Mouse (Mus musculus): Measurements from ENCODE around the gene Nrxn2.

Gene Nrxn2

DNA sequence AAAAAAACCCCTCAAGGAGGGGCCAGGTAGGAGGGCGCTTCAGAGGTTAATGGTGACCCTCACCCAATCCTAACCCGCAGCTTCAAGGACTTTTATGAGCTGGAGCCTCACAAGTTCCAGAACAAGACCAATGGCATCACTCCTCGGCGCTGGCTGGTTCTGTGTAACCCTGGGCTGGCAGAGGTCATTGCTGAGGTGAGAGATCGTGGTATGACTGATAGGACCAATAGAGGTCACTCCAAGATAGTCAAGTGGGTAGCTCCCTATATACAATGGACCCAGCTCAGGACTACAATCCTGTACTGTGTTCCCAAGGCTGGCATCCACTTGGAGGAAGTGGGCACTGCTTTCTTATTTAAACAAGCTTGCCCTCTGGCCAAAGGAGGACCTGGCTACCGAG lies 28.3 kb upstream of the Nrxn2 start:
- DNase-seq (ENCODE audit: extremely low read depth, insufficient read length, low spot score) = no peak

DNA sequence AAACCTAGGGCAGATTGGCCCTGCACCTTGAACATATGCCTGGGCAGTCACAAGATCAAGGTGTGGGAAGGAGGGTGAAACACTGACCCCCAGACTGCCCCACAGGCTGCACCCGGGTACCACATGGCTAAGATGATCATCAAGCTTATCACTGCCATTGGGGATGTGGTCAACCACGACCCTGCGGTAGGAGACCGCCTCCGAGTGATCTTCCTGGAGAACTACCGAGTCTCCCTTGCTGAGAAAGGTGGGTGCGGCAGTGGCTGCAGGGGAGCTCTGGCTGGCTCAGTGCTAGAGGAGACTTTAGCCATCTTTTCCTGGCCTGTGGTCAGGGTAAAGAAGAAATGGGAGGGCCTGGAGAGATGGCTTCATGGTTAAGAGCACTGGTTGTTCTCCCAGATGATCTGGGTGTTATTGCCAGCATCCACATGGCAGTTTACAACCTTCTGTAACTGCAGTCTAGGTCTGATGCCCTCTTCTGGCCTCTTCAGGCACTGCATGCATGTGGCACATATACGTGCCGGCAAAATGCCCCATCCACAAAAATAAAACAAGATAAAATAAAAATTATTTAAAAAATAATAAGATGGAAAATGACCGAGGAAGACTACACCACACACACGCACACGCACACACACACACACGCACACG lies 25.7 kb upstream of the Nrxn2 start:
- DNase-seq (ENCODE audit: extremely low read depth, insufficient read length, low spot score) = no peak

DNA sequence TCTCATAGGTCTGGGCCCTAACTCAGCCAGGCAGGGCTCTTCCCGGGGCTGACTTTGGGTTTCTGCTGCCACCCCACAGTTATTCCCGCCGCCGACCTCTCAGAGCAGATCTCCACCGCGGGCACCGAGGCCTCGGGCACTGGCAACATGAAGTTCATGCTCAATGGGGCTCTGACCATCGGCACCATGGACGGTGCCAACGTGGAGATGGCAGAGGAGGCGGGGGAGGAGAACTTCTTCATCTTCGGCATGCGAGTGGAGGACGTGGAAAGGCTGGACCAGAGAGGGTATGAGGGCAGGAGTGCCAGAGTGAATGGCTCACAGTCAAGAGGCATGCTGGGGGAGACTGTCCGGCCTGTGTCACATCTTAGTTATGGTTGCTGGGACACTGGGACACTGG lies 24.9 kb upstream of the Nrxn2 start:
- DNase-seq (ENCODE audit: extremely low read depth, insufficient read length, low spot score) = no peak

DNA sequence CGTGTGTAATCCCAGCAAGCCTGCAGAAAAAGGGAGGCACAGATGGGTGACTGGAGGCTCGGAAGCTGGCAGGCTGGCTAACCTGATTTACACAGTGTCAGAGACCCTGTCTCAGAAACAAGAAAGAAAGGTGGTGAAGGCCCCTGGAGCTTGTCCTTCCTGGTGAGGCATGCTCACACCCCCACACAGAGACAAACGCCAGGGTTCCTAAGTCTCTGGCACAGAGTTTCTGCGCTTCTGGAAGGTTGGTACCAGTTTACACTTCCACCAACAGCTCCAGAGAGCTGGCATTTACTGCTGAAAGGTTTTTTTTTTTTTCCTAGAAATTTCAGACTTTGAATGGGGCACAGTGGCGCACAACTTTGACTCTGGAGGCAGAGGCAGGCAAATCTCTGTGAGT lies 22.3 kb upstream of the Nrxn2 start:
- DNase-seq (ENCODE audit: extremely low read depth, insufficient read length, low spot score) = no peak

DNA sequence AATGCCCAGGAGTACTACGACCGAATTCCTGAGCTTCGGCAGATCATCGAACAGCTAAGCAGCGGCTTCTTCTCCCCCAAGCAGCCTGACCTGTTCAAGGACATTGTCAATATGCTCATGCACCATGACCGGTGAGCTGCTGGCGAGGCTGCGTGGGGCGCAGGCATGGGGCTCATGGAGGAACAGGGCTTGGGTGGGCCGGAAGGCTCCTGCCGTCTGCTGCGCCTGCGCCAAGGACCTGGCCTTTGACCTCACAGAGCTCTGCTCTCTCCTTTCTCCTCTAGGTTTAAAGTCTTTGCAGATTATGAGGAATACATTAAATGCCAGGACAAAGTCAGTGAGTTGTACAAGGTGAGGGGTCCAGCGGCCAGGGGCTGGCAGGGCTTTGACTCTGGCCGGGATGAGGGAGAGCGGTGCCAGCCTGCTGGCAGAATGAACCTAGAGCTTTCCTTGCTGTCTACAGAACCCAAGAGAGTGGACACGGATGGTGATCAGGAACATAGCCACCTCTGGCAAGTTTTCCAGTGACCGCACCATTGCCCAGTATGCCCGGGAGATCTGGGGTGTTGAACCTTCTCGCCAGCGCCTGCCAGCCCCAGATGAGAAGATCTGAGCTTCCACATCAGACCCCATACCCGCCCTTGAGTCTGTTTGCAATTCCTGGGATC lies 20.8 kb upstream of the Nrxn2 start:
- DNase-seq (ENCODE audit: extremely low read depth, insufficient read length, low spot score) = no peak

DNA sequence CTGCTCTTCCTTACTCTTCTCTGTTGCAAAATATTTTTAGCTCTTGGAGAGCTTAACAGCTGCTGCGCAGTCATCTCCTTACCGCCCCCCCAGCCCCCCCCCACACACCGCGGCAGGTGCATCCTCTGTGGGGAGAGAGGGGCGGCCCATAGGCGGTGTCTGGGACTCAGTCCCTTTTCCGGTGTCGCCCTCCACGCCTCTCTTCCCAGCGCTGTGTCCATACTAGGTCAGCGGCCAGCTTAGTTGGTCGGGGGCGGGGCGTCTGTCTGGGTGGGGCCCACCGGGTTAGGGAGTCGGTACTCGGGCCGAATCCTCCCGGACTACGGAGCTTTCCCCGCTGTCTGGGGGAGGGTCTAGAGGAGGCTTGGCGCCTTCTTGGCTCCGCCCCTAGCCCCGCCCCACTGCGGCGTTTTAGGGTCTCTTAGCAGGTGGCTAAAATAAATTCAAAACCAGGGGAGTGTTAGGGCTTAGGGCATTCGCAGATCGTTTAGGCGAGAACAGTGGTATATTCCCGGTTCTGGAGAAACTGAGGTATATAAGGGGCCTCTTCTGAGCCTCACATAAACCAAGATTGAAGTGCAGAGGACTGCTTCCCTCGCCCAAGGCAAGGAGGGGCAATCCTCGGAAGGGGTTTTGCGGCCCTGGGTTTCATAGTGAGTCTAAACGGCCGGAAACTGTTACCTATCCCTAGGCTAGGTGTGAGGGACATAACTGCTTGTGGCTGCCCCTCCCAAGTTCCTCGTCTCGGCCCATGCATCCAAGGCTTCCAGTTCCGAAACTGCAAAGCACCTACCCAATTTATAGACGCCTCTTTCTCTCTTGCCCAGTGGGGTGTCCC lies 19.9 kb upstream of the Nrxn2 start:
- DNase-seq (ENCODE audit: extremely low read depth, insufficient read length, low spot score) = no peak

DNA sequence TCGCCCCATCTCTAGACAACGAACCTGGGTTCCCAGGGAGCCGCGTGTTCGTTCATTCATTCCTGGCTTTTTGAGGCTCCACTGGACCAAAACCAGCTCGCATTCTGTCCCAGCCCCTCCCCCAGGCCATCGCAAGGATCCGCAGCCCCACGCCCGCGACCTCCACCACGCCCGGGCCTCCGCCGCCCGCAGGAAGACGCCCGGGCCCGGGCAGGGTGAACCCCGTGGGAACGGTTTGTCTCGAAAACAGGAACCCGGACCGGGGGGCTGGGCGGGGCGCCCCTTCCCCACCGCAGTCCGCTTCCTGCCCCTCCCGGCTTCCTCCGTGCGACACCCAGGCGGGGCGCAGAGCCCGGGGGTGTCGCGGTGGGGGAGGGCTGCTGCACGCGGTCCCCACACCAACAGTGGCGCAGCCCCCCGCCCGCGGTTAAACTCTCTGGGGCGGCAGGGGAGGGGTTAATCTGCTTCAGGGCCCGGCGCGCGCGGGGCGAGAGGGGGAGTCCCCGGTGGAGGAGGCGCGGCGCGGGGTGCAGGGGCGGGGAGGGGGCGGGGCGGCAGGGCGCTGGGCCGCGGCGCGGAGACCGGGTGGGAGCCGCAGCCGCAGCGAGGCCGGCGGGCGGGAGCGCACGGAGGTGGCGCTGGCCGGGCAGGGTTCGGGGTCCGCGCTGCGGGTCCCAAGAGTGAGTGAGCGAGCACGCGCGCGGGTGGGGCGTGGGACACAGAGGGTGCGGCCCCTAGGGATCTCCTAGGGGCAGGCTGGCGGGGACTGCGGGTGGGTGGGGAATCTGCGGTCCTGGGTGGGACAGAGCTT lies 19.0 kb upstream of the Nrxn2 start, which contains the start of gene Rasgrp2:
Gene Rasgrp2 (plus strand): TSS at position 56 of the 811 bp plus-strand sequence.
- no peak for DNase-seq (ENCODE audit: extremely low read depth, insufficient read length, low spot score)

DNA sequence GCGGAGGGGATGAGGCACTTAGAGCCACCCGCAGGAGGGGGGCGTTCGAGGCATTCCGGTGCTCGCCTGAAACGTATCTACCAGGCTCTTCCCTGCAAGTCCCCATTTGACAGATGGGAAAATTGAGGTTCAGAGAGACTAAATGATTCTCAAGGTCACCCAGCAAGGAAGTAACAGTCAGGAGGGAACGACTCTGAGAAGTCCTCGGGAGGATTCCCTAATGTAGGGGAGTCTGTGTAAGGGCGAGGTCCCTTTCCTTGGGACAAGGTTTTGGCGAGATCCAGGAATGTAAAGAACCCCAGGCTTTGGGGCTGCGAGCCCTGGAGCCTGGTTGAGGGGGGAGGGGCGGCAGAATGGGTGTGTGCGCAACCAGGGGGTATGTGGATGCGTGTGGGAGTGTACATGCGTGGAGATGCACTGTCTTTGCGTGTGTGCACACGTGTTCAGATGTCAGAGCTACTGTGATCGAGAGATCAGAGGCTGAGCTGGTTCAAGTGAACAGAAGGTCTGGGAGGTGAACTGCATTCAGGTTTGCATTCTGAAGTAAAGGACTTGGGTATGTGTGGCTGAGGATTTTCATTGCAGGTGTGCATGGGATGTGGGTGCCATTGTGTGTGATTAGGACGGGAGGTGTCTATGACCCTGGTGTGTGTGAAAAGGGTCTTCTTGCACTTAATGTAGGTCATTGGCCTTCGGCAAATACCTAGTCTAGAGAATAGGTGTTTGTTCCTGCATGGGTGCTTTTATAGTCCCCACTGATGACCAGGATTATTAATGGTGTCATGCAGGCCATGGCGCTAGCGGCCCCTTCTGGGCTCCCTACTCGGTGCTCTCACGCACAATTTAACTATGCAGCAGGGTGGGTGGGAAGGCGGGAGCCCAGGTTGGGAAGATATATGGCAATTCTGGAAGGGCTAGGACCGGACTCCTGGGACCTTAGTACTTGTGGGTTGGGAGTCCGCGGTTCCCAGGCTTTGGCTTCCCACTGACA lies 18.1 kb upstream of the Nrxn2 start:
- no peak for DNase-seq (ENCODE audit: extremely low read depth, insufficient read length, low spot score)

DNA sequence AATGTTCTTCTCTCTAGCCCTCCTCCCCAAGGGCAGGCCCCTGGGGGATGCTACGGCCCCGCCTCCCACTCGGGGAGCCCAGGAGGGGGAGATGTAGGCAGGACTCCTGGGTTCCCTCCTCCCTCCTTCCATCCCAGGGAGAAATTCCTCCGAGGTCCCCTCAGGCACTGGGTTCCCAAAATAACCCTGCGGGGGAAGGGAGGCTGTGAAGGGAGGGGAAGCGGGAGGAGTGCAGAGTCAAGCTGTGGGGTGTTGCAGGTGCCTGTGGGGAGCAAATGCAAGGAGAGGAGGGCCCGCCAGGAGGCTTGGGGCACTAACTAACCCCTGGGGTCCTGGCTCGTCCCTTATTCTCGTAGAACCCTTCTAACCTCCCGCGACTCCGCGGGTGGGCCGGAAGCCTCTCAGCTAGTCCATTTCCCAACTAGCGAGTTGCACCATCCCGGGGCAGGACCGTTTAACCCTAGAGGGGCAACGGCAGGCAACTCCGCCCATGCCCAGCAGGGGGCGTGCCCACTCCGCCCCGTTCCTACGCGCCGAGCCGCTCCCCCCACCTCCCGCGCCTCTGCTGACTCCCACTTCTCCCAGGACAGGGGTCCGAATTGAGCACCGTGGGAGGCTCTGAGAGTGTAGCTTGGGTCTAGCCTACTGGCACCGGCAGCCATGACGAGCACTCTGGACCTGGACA lies 17.3 kb upstream of the Nrxn2 start:
- no peak for DNase-seq (ENCODE audit: extremely low read depth, insufficient read length, low spot score)

DNA sequence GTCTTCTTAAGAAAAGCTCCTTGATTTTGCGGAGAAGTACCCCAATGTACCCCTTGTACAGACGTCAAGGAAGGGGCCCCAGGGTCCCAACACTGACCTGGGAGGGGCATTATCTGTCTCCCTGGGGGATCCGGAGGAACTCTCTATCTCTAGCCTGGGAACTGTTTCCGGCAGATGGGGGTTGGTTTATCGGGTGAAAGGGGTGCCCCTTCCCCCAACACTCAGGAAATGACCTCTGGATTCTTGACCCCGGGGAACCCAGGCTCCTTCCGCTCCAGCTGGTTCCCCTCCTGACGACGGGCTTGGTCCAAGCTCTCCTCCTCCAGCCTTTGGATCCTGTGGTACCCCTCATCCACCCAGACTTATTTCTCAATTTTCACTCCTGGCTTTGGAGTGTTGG lies 16.6 kb upstream of the Nrxn2 start:
- DNase-seq (ENCODE audit: extremely low read depth, insufficient read length, low spot score) = no peak

DNA sequence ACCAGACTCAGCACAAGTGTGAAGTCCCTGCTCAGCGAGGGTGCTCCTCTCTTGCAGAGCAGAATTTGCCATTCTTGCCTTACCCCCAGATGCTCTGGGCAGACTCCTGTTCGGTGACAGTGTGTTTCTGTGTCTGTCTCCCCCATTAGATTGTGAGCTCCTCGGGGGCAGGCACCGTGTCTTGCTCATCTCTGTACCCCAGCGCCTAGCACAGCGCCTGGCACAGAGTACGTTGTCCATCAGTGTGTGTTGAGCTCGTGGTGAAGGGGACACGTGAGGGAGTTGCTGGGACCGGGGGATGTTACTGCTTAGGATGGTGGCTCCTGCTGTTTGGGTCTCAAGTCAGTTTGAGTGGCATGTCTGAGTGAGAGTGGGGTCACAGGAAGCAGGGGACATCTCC lies 14.7 kb upstream of the Nrxn2 start:
- no peak for DNase-seq (ENCODE audit: extremely low read depth, insufficient read length, low spot score)

DNA sequence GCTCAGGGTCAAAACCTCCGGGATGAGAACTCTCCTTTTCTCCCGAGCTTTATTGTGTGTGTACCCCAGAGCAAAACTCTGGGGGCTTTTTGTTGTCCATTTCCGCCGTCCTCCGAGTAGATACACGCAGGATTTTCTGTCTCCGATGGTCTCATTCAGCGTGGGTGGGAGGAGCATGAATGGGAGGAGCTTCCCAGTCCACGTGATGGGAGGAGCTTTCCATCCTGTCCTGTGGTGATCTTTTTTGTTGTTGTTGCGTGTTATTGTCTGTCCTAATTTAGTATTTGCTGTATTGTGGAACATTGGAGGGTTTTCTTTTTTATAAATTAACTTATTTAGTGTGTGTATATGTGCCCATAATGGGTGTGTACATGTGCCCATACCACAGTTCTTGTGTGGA lies 13.1 kb upstream of the Nrxn2 start:
- no peak for DNase-seq (ENCODE audit: extremely low read depth, insufficient read length, low spot score)

DNA sequence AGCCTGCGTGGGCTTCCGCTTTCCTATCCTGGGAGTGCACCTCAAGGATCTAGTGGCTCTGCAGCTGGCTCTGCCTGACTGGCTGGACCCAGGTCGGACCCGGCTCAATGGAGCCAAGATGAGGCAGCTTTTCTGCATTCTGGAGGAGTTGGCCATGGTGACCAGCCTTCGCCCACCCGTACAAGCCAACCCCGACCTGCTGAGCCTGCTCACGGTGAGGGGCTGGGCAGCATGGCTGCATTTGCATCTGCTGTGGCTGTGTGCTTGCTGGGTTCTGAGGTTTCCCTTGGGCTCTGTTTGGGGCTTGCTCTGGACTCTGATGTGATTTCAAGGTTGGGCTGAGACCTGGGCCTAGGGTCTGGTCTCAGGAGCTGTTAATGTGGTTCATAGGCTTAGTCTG lies 11.4 kb upstream of the Nrxn2 start:
- DNase-seq (ENCODE audit: extremely low read depth, insufficient read length, low spot score) = no peak

DNA sequence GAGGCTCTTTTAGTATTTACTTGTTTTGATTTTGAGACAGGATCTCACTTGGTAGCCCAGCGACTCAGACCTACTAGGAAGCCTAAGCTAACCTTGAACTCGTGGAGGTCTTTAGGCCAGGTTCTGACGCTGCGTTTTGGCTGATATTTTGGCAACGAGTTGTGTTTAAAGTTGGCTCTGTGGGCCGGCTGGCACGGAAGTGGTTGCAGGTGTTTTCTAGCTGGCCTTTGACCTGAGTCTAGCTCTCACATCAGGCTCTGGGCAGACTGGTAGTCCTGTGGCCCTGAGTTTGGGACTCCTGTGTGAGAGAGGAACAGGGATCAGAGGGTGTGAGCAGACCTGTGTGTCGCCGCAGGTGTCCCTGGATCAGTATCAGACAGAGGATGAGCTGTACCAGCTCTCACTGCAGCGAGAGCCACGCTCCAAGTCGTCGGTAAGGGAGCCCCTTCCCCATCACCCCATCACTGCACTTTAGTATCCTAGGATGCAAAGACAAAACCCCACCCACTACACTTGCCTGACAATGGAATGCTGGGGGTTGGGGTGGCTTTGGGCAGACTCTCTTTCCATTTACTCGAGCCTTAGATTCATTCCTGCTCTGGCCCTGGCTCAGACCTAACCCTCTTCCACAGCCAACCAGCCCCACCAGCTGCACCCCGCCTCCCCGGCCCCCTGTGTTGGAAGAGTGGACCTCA lies 10.6 kb upstream of the Nrxn2 start:
- DNase-seq (ENCODE audit: extremely low read depth, insufficient read length, low spot score) = no peak

DNA sequence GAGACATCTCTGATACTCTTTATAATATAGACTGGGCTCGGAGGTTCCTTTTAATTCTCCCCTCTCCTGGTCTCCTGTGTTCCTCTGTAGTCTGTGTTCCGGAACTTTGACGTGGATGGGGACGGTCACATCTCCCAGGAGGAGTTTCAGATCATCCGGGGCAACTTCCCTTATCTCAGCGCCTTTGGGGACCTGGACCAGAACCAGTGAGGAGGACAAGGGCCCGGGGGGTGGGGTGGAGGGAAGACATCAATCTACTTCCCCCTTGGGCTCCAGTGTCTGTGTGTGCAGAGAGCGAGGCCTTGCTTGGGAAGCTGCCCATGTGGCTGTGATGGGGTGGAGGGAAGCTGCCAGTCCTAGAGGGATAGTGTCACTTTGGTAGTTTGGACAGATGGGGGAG lies 9.8 kb upstream of the Nrxn2 start:
- no peak for DNase-seq (ENCODE audit: extremely low read depth, insufficient read length, low spot score)

DNA sequence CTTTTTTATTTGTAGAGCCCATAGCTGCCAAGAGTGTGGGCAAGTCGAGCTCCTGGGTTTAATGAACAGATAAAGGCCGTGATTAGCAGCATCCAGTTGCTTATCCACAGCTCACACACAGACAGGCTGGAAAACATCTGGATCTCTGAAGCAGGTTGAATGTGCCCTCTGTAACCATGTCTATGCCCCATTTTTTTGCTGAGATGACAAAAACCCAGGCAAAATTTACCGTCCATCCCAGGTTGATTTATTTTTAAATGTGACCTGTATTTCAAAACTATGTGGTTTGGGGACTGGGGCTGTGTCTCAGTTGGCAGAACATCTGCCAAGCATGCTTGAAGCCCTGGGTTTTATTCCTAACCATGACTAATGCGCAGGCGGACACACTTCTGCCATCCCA lies 9.4 kb upstream of the Nrxn2 start:
- peak; percentile 60 for DNase-seq (ENCODE audit: extremely low read depth, insufficient read length, low spot score)

DNA sequence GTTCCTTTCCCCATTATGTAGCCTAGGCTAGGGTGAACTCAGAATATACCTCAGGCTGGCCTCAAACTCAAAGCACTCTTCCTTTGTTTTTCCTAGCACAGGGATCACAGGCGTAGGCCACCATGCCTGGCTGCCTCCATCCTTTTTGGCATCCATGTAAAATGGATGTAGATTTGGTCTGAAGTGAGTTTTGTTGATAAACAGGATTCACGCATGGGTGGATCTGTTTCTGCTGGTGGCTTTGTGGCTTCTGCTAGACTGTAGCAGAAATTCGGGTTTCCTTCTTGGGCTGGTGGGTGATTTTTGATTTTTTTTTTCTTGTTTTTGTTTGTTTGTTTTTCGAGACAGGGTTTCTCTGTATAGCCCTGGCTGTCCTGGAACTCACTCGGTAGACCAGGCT lies 8.6 kb upstream of the Nrxn2 start:
- no peak for DNase-seq (ENCODE audit: extremely low read depth, insufficient read length, low spot score)

DNA sequence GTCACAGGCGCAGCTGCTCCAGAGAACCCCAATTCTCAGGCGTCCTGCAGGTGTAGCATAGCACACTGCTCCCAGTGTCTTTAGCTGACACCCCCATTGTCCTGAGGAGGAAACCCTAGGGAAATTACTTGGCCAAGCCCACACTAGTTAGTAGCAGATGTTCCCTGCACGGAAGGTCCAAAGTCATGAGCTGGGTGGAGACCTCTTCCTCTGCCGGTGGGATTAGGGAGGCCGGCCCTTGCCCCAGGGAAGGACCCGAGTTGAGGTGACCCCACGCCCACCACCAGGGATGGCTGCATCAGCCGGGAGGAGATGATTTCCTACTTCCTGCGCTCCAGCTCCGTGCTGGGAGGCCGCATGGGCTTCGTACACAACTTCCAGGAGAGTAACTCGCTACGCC lies 5.7 kb upstream of the Nrxn2 start:
- no peak for DNase-seq (ENCODE audit: extremely low read depth, insufficient read length, low spot score)

DNA sequence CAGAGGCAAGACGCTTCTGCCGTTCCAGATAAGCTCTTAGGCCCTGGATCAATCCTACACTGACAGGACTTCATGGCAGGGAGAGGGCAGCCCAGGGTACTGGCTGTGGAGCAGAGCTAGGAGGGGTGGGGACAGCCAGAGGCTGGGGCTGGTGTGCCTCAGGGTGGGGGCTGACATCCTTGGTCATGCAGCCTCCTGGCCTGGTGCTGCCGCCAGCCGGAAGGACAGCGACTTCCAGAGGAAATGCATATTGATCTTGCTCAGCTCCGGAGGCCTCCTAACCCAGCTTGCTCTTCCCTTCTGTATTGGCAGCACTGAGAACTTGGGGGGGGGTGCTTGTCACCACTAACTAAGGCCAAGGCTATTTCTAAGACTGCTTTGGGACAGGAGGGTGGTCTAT lies 3.1 kb upstream of the Nrxn2 start:
- no peak for DNase-seq (ENCODE audit: extremely low read depth, insufficient read length, low spot score)
